Mouse (Mus musculus) kidney, postnatal 14 days (tissue): Measurements from ENCODE around the gene Klhl5.

ENCODE experiments used
- DNase-seq: peaks from one replicate; pipeline ENCODE4 v3.0.0; 2022; ENCODE audit warnings: mixed read lengths

The Klhl5 gene

DNA sequence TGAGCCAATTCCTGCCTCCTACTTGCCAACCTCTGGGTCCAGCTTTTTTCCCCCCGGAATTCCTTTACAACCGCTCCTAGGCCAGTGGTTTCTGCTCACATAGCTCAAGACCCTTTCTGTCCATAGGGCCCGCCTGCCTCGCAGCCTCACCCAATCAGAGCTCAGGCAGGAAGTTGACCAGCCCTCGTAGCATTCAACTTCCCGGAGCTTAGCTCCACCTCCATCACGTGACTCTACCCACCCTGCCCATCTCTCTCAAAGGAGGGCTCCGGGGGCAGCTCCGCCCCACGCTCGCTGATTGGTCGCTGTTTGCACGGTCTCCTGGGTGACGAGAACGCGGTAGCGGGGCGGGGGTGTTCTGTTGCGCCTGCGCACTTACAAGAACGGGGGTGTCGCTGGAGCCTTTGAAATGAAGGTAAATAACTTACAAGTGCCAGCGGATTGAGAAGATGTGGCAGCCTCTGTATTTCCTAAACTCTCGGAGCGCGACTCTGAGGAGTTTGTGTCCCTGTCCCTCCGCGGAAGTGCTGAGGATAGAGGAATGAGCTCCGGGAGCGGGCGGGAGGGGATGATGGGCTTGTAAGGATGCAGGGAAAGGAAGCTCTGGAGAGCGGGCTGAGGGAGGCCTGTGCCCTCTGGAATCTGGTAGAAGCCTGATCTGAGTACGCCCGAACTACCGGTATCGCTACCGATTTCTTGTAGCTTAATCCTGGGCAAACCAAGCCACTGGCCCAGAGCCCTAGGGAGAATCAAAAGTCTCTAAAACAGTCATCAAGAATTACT is 92.2 kb downstream of the Klhl5 start, which contains the start of gene Wdr19:
Gene Wdr19, plus strand, starts transcription at position 351 of the 783 bp plus-strand sequence.
- DNase-seq: peak; percentile 99

DNA sequence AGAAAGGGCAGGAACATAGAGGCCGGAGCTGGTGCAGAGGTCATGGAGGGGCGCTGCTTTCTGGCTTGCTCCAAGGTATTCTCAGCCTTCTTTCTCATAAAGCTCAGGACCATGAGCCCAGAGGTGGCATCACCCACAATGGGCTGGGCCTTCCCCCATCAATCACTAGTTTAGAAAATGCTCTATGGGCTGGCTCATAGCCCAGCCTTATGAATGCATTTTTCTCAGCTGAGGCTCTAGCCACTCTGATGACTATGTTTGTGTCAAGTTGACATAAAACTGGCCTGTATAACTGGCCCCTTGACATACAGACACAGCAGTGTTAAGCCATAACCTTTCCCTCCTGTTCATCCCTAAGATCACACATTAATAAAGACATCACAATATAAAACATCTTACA is 97.4 kb downstream of the Klhl5 start:
- no peak for DNase-seq

DNA sequence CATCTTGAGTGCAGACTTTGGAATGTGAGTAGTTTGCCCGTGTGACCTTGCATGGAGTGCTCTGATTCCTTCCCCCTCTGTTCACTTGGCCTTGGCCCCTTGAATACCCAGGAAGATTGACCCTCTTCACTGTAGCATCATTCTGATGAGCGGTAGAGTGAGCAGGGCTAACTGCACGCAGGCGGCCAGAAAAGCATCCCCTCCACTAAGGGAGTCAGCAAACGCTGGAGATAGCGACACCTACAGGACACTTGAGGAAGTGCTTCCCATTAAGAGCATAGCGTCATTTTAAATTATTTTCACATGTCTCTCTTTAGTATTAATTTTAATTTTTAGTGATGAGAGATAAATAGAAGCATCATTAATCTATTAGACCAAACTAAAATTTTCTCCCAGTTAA is 106.0 kb downstream of the Klhl5 start:
- DNase-seq: peak; percentile 43
